Mouse (Mus musculus): ENCODE data around the gene Adam6a. TPM values are rescaled to one million over a fixed set of nuclear protein-coding genes. Genes with fewer than 3 reads are reported as not detected.
"Not testable (repeated sequence)": the region's sequence is repeated elsewhere in the genome, so short reads cannot be mapped to it uniquely, and the experiment has no call there.

The Adam6a gene
- not detected in 2 replicates for polyA plus RNA-seq (2015; fragmentation: Nextera tagmentation; extraction: Ambion mirVana)

GRCm38 (mm10) chr12:113543608-113544007 is at the start of gene Adam6a:
Gene Adam6a, plus strand, starts transcription at chr12:113543908.
- H3K4me2 ChIP-seq (replicated peaks); H3K4me3 ChIP-seq: not testable (repeated sequence)
- 67% methylated on average over 1 of the region's 1 CpGs for WGBS

DNA sequence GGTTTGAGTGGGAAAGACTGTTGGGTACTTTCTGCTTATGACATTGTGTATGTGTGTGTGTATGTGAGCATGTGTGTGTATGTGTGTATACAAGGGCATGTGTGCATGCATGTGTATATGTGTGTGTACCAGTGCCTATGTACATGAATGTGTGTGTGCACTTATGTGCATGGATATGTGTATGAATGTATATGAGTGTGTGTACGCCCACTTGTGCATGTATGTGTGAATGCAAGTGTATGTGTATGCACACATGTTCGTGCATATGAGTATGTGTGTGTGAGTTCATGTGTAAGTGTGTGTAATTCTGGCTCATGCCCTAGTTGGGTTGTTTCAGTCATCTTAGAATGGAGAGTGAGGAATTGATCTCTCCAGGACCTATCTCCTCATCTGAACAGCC is 17.8 kb upstream of the Adam6a start:
- H3K9me3 ChIP-seq = peaks cover 3% of the 10 kb centered on the region
- H3K27me3 ChIP-seq = no peaks in the 10 kb centered on the region
- no peak for ATAC-seq (replicated peaks)
- 86% methylated on average over 2 of the region's 2 CpGs for WGBS
- H3K36me3 ChIP-seq = no peaks in the 10 kb centered on the region
- no peak overlapping the region for H3K4me3 ChIP-seq
- H3K4me2 ChIP-seq (replicated peaks) = no peak overlapping the region
- H3K27ac ChIP-seq (replicated peaks) = no peak overlapping the region
- H3K9ac ChIP-seq (replicated peaks) = no peak overlapping the region
- no peaks in the 10 kb centered on the region for H3K4me1 ChIP-seq

More at GRCm38 (mm10) chr12:113543608-113544007, at the start of gene Adam6a:
- H3K27ac ChIP-seq (replicated peaks); H3K9me3 ChIP-seq; H3K9ac ChIP-seq (replicated peaks); H3K36me3 ChIP-seq; H3K4me1 ChIP-seq; ATAC-seq (replicated peaks); H3K27me3 ChIP-seq: not testable (repeated sequence)

DNA sequence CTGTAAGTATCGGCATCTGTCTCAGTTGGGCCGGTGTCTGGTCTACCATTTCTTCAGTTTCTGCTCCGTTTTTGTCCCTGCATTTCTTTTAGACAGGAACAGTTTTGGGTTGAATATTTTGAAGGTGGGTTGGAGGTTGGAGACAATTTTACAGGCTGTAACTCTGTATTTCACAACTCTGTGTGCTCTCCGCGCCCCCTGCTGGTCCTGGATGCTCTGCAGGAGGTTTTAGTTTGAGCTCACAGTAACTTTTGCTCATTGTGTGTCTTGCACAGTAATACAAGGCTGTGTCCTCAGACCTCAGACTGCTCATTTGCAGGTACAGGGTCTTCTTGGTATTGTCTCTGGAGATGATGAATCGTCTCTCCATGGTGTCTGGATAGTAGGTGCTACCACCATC is 34.5 kb downstream of the Adam6a start:
- H3K4me2 ChIP-seq (replicated peaks) = no peak overlapping the region
- ATAC-seq (replicated peaks) = no peak
- no peaks in the 10 kb centered on the region for H3K27me3 ChIP-seq
- H3K9me3 ChIP-seq = peaks cover 9% of the 10 kb centered on the region
- no peaks in the 10 kb centered on the region for H3K36me3 ChIP-seq
- no peak overlapping the region for H3K27ac ChIP-seq (replicated peaks)
- no peaks in the 10 kb centered on the region for H3K4me1 ChIP-seq
- H3K9ac ChIP-seq (replicated peaks) = no peak overlapping the region
- H3K4me3 ChIP-seq = no peak overlapping the region
- 60% methylated on average over 6 of the region's 6 CpGs for WGBS

DNA sequence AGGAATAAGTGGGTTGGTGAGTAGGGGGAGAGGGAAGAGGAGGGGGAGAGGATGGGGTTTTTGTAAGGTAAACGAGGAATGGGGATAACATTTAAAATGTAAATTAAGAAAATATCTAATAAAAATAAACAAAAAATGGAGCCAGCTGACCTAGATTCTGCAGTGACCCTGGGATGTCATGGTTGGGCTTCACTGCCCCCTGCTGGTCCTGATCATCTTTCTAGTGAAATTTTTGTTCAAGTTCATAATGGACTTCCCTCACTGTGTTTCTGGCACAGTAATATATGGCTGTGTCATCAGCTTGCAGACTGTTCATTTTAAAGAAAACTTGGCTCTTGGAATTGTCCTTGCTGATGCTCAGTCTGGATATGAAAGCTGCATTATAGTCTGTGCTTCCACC is 44.3 kb downstream of the Adam6a start:
- Histone ChIP-seq H3K27ac (replicated peaks) (no peak overlapping the region), H3K9ac (replicated peaks) (no peak overlapping the region), H3K36me3 (no peaks in the 10 kb centered on the region), H3K9me3 (peaks cover 4% of the 10 kb centered on the region; the same call in 1 of the 2 replicates), H3K4me3 (no peak overlapping the region), H3K4me2 (replicated peaks) (no peak overlapping the region), H3K4me1 (no peaks in the 10 kb centered on the region), H3K27me3 (no peaks in the 10 kb centered on the region)
- ATAC-seq (replicated peaks) = no peak
- WGBS = 64% methylated on average over 1 of the region's 1 CpGs

Other genes with a start within 250 kb of the Adam6a start
- gene Adam6b, start 54.4 kb upstream of the Adam6a start, polyA plus RNA-seq (2015; fragmentation: Nextera tagmentation; extraction: Ambion mirVana) = not detected in 2 replicates

Data from forebrain, embryonic 15.5 days (tissue).